Mouse (Mus musculus): ENCODE measurements around the gene Gm5901.

- no peak for TF ChIP-seq TAL1 (IDR thresholded peaks at IDR 0.05; ENCODE audit: low read length)
- no peak for TF ChIP-seq GATA1 (IDR thresholded peaks at IDR 0.05; ENCODE audit: low read length)
Observed at GRCm38 (mm10) chr7:105367930-105368329, 6.9 kb upstream of the Gm5901 start, which contains the start of gene Olfr692.

Measured in erythroblast, embryonic 14.5 days (primary cell).